Mouse (Mus musculus): ENCODE measurements around the gene Cab39. TPM values are rescaled to one million over a fixed set of nuclear protein-coding genes. Genes with fewer than 3 reads are reported as not detected.

Gene Cab39
- polyA plus RNA-seq, 1 experiment from 2014 or later, result 11.4 TPM

Small RNA genes lying within 50 kb of the gene (microRNA-seq; reads per million reads assigned to microRNA genes)
- gene Gm25472 (not detected), gene Mir8096 (not detected)

Other genes with a start within 250 kb of the Cab39 start
- not detected in 2 replicates for gene G530012D18Rik, start 217.8 kb upstream of the Cab39 start, polyA plus RNA-seq (2015; fragmentation: Nextera tagmentation; extraction: Ambion mirVana)
- 5.1 and 5.7 TPM in 2 replicates for gene Sp110, start 194.6 kb upstream of the Cab39 start, polyA plus RNA-seq (2015; fragmentation: Nextera tagmentation; extraction: Ambion mirVana)
- 2.5 and 4.6 TPM in 2 replicates for gene Sp140, start 193.1 kb upstream of the Cab39 start, polyA plus RNA-seq (2015; fragmentation: Nextera tagmentation; extraction: Ambion mirVana)
- gene Sp100, start 143.5 kb upstream of the Cab39 start, polyA plus RNA-seq (2015; fragmentation: Nextera tagmentation; extraction: Ambion mirVana), result 3.0 and 3.3 TPM in 2 replicates
- 2.6 and 2.7 TPM in 2 replicates for gene A630001G21Rik, start 14.8 kb upstream of the Cab39 start, polyA plus RNA-seq (2015; fragmentation: Nextera tagmentation; extraction: Ambion mirVana)
- gene Itm2c, start 100.8 kb downstream of the Cab39 start, polyA plus RNA-seq (2015; fragmentation: Nextera tagmentation; extraction: Ambion mirVana), result 38.3 and 39.7 TPM in 2 replicates
- gene 4933407L21Rik, start 135.0 kb downstream of the Cab39 start, polyA plus RNA-seq (2015; fragmentation: Nextera tagmentation; extraction: Ambion mirVana), result not detected in 2 replicates
- gene Gpr55, start 167.6 kb downstream of the Cab39 start, polyA plus RNA-seq (2015; fragmentation: Nextera tagmentation; extraction: Ambion mirVana), result 0.05 TPM in 2 replicates
- 0.13 TPM in 2 replicates for gene Spata3, start 223.4 kb downstream of the Cab39 start, polyA plus RNA-seq (2015; fragmentation: Nextera tagmentation; extraction: Ambion mirVana)